ENCODE assay signal across 25 mouse cellular contexts in the genomic region with DNA sequence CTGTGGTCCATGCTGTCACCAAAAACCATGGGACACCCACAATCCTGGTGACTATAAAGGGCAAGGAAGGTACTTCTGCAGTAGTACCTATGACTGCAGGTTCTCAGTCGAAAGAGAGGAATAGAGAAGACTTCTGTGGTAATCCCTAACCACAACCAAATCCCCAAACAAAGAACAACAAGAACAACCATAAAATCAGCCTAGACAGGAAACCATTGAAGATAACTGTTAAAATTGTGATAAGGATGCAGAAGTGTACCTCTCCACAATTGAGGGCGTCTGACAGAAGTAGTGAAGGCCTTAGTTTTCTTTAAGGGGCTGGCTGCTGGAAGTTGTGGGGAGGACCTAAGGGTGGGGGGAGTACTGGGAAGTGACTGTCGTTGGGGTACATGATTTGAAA.
A peak's percentile ranks its signal among the peaks of the same experiment; 100 is the strongest.
DNase-seq lines count a peak whose midpoint lies in the region; ATAC-seq and TF ChIP-seq lines count a peak whose summit lies in the region.
"Had no signal": no experiment of that assay in that cellular context is flagged by ENCODE, and none has a peak within 500 bp of the region (broad histone marks: within the 10 kb centered on the region; RNA-seq: fewer than 3 reads in every experiment).

No protein-coding gene starts in this region.

- H3K36me3 ChIP-seq in midbrain, embryonic 11.5 days (ENCODE audit: control insufficient read depth, insufficient read depth, low read length), result no peaks in the 10 kb centered on the region
- no peaks in the 10 kb centered on the region for H3K36me3 ChIP-seq in midbrain, embryonic 14.5 days (ENCODE audit: control insufficient read depth, insufficient read depth, low read length)
- peaks cover 0 to 10% of the 10 kb centered on the region in 2 experiments; a peak in 3 of 4 replicates for H3K36me3 ChIP-seq in MEL (ENCODE audit: control insufficient read depth in 1 of 2, insufficient read depth in 2 of 2, low read length in 2 of 2)

- peak; percentile 41 for DNase-seq in midbrain, embryonic 11.5 days (ENCODE audit: low spot score, missing footprints)
- no peak for DNase-seq in midbrain, embryonic 14.5 days
- DNase-seq in 416B (ENCODE audit: low read depth) (peak; percentile 47), MEL (ENCODE audit: low read depth, low spot score) (peak; percentile 61), MEL-GATA-1-ER (ENCODE audit: extremely low read depth, low read depth) (peak; percentile 3)
- no peak for DNase-seq in urinary bladder, postnatal 36 days (ENCODE audit: low spot score in 2 of 2)
- no peak for DNase-seq in heart, postnatal 10 days
- no peak for DNase-seq in spleen, postnatal 14 days (ENCODE audit: low spot score in 2 of 2)
- DNase-seq: adrenal gland, adult 2 months; adrenal gland, adult 8-10 months; adrenal gland, postnatal 10 days; adrenal gland, postnatal 14 days; adrenal gland, postnatal 25 days; adrenal gland, postnatal 36 days; B cell, adult 2 months; cerebellum, adult 11 months; cerebellum, adult 11-12 months; cerebellum, adult 18-20 months; cerebellum, adult 2 months; cerebellum, adult 8-10 months had no signal

- H3K27ac ChIP-seq in midbrain, embryonic 11.5 days (ENCODE audit: low read depth, low read length), result no peak overlapping the region
- H3K27ac ChIP-seq in midbrain, embryonic 14.5 days (replicated peaks; ENCODE audit: low read depth, low read length), result no peak overlapping the region
- H3K27ac ChIP-seq in MEL (ENCODE audit: control insufficient read depth, low read depth, low read length), result no peak overlapping the region

- no peak overlapping the region for H3K4me2 ChIP-seq in midbrain, embryonic 11.5 days
- no peak overlapping the region for H3K4me2 ChIP-seq in midbrain, embryonic 14.5 days (ENCODE audit: low read length)

- TF ChIP-seq EP300 in MEL (IDR thresholded peaks at IDR 0.05; ENCODE audit: low read depth in 1 of 2, low read length in 2 of 2), result peak; percentile 58 to 70

- intact Hi-C loops in heart, postnatal 10 days (cut with DNase I), result no loop called here

- H3K4me1 ChIP-seq in midbrain, embryonic 11.5 days (ENCODE audit: control insufficient read depth, insufficient read depth, low read length), result no peaks in the 10 kb centered on the region
- no peaks in the 10 kb centered on the region for H3K4me1 ChIP-seq in midbrain, embryonic 14.5 days (ENCODE audit: control insufficient read depth, insufficient read depth, low read length)
- peaks cover 3 to 10% of the 10 kb centered on the region in 2 experiments for H3K4me1 ChIP-seq in MEL (ENCODE audit: control insufficient read depth in 1 of 2, insufficient read depth in 2 of 2, low read length in 2 of 2)

- no peaks in the 10 kb centered on the region for H3K27me3 ChIP-seq in midbrain, embryonic 11.5 days (ENCODE audit: control insufficient read depth, insufficient read depth, low read length)
- H3K27me3 ChIP-seq in midbrain, embryonic 14.5 days (ENCODE audit: control insufficient read depth, insufficient read depth, low read length), result no peaks in the 10 kb centered on the region
- H3K27me3 ChIP-seq in MEL (ENCODE audit: control insufficient read depth in 1 of 2, insufficient read depth in 2 of 2, low read length in 2 of 2), result no peaks in the 10 kb centered on the region
- H3K27me3 ChIP-seq: CH12.LX, Patski had no signal

- no peak for ATAC-seq in midbrain, embryonic 11.5 days (ENCODE audit: low FRiP score)
- no peak for ATAC-seq in midbrain, embryonic 14.5 days (ENCODE audit: low FRiP score, low TSS enrichment)
- ATAC-seq: activated CD4-positive, CD25-positive, alpha-beta regulatory T cell, adult 4 months; CD4-positive, CD25-positive, alpha-beta regulatory T cell, adult 4 months; Patski had no signal

- no peak for TF ChIP-seq CTCF in MEL (IDR thresholded peaks at IDR 0.05 in 2 of 3, conservative IDR thresholded peaks at IDR 0.05 in 1 of 3; ENCODE audit: control insufficient read depth in 1 of 3, insufficient read depth in 1 of 3, low read depth in 2 of 3, low read length in 3 of 3, poor library complexity in 1 of 3, severe bottlenecking in 1 of 3)

- H3K9ac ChIP-seq in midbrain, embryonic 11.5 days (ENCODE audit: low read length), result no peak overlapping the region
- no peak overlapping the region for H3K9ac ChIP-seq in midbrain, embryonic 14.5 days (replicated peaks; ENCODE audit: low read length)
- H3K9ac ChIP-seq in MEL (ENCODE audit: control insufficient read depth, low read depth, low read length, poor library complexity, severe bottlenecking), result no peak overlapping the region

- TF ChIP-seq POLR2A in MEL (IDR thresholded peaks at IDR 0.05; ENCODE audit: control insufficient read depth in 1 of 2, insufficient read depth in 1 of 2, low read depth in 1 of 2, low read length in 2 of 2, poor library complexity in 1 of 2), result no peak

- H3K79me2 ChIP-seq in MEL (ENCODE audit: control insufficient read depth, insufficient read depth, low read length, poor library complexity), result no peaks in the 10 kb centered on the region

- no peak for TF ChIP-seq RAD21 in MEL (IDR thresholded peaks at IDR 0.05; ENCODE audit: low read depth, low read length)

- WGBS in midbrain, embryonic 11.5 days, result 77% methylated on average over 3 of the region's 3 CpGs
- WGBS in midbrain, embryonic 14.5 days, result 69% methylated on average over 3 of the region's 3 CpGs

- H3K4me3 ChIP-seq in midbrain, embryonic 11.5 days (ENCODE audit: low read depth, low read length), result no peak overlapping the region
- H3K4me3 ChIP-seq in midbrain, embryonic 14.5 days (replicated peaks; ENCODE audit: low read depth, low read length), result no peak overlapping the region
- no peak overlapping the region for H3K4me3 ChIP-seq in MEL (ENCODE audit: control insufficient read depth in 1 of 2, insufficient read depth in 1 of 2, low read depth in 2 of 2, low read length in 2 of 2)

- H3K9me3 ChIP-seq in midbrain, embryonic 11.5 days (ENCODE audit: control insufficient read depth, low read length), result no peaks in the 10 kb centered on the region
- no peaks in the 10 kb centered on the region for H3K9me3 ChIP-seq in midbrain, embryonic 14.5 days (ENCODE audit: control insufficient read depth, low read length)
- H3K9me3 ChIP-seq in MEL (replicated peaks; ENCODE audit: insufficient read depth, low read length), result no peaks in the 10 kb centered on the region
- H3K9me3 ChIP-seq: G1E had no signal

TF ChIP-seq in MEL, 35 proteins besides CTCF, POLR2A, EP300 and RAD21:
- TF ChIP-seq TAL1 (IDR thresholded peaks at IDR 0.05; ENCODE audit: low read length), result peak; percentile 20; the same call in 1 of the 2 replicates
- peak; percentile 96 for TF ChIP-seq RCOR1 (IDR thresholded peaks at IDR 0.05; ENCODE audit: low read depth, low read length)
- peak; percentile 51; the same call in 1 of the 2 replicates for TF ChIP-seq TCF12 (IDR thresholded peaks at IDR 0.05; ENCODE audit: low read depth, low read length)
- TF ChIP-seq KAT2A (conservative IDR thresholded peaks at IDR 0.05; ENCODE audit: low read depth, low read length), result no peak
- peak; percentile 85 for TF ChIP-seq GATA1 (IDR thresholded peaks at IDR 0.05; ENCODE audit: low read depth, low read length)
- no peak for TF ChIP-seq CHD1 (IDR thresholded peaks at IDR 0.05; ENCODE audit: low read depth, low read length)
- no peak for TF ChIP-seq NELFE (IDR thresholded peaks at IDR 0.05; ENCODE audit: low read depth, low read length)
- TF ChIP-seq MAFK (IDR thresholded peaks at IDR 0.05; ENCODE audit: borderline replicate concordance, low read depth, low read length), result peak; percentile 32; the same call in 1 of the 2 replicates
- TF ChIP-seq BHLHE40 (IDR thresholded peaks at IDR 0.05; ENCODE audit: borderline replicate concordance, low read depth, low read length), result 0 out of 2 replicates have a peak, but pooled peaks have one; percentile 6
- peak; percentile 53; the same call in 1 of the 2 replicates for TF ChIP-seq ETS1 (IDR thresholded peaks at IDR 0.05; ENCODE audit: low read depth, low read length)
- no peak for TF ChIP-seq ZMIZ1 (IDR thresholded peaks at IDR 0.05; ENCODE audit: low read depth, low read length)

Comparison
In these comparisons a context has a peak if more than half of its experiments do, and no peak if none do; other contexts are left out.
1. DNase-seq: peak in midbrain, embryonic 11.5 days (single experiment), 416B (single experiment), MEL (single experiment) and MEL-GATA-1-ER (single experiment); none in midbrain, embryonic 14.5 days (single experiment), urinary bladder, postnatal 36 days (0 of 2), heart, postnatal 10 days (0 of 2) and spleen, postnatal 14 days (0 of 2).